Mouse (Mus musculus): Measurements from ENCODE around the gene Tnfaip8l2.
"Not testable (repeated sequence)": the region's sequence is repeated elsewhere in the genome, so short reads cannot be mapped to it uniquely, and the experiment has no call there.

Tnfaip8l2 gene

DNA sequence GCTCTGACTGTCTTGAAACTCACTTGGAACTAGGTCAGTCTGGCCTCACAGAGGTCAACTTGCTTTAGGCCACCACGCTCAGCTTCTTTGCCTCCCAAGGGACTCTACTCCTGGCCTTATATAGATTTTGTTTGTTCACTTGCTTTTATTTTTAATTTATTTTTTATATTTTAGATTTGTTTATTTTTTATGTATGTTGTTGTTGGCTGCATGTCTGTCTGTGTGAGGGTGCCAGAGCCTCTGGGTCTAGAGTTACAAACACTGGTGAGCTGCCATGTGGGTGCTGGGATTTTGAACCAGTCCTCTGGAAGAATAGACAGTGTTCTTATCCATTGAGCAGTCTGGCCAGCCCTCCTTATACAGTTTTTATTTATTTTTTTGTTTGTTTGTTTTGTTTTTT is 29.4 kb downstream of the Tnfaip8l2 start:
- no peak for DNase-seq (ENCODE audit: low spot score)

DNA sequence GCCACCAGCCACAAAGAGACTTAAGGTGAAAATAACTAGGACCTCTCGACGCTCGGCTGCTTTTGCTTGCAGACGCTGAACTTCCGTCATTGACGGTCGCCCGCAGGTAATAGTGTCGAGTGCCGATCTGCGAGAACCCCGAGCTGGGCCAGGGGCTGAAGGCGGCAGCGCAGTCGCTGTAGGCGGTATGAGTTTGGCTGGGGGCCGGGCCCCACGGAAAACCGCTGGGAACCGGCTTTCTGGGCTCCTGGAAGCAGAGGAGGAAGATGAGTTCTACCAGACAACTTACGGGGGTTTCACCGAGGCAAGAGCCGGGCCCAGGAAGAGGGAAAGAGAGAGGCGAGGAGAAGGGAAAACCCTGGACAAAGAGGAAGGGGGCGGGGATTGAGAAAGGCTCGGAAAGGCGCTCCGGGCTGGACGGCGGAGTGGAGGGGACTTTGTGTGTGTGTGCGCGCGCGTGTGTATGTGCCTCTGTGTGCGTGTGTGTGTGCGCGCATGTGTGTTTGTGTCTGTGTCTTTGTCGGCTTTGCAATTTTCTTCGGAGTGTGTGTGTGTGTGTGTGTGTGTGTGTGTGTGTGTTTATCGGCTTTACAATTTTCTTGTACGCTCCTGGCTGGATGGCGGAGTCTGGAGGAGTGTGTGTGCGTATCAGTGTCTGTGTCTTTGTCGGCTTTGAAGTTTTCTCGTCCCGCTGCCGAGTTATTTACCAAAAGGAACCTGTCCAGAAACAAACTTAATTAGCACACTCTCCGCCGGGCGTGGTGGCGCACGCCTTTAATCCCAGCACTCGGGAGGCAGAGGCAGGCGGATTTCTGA is 31.0 kb downstream of the Tnfaip8l2 start, which contains the start of gene Vps72:
TSS of gene Vps72 (plus strand) at position 112 of the 816 bp plus-strand sequence.
- peak; percentile 81 for DNase-seq (ENCODE audit: low spot score)

DNA sequence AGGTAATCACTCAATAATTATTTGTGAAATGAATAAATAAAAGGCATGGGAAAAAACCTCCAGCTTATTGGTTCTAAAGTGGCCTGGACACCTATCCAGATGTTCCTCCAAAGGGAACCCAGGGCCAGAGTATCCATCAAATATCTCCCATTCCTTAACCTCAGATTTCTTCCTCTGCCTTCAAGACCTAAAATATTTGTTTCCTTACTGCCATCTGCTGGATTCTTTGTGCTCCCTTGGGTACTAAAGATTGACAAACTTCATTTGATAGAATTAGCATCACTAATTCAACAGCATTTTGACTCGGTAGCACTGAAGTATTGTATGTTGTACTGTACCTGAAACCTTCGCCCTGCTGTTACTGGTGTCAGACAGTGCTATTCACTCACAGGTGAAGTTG is 34.3 kb downstream of the Tnfaip8l2 start:
- no peak for DNase-seq (ENCODE audit: low spot score)

DNA sequence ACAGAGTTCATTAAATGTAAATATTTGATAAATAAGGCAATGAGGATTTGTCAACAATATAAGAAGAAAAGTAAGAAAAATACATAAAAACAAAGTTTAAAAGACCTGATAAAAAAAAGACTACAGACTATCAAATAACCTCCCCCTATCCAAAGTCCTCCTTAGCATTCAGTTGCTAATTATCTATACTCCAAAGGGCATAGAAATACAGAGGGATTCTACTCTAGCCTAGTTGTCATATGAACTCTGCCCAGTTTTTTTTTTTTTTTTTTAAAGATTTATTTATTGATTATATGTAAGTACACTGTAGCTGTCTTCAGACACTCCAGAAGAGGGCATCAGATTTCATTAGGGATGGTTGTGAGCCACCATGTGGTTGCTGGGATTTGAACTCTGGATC is 34.9 kb downstream of the Tnfaip8l2 start:
- DNase-seq (ENCODE audit: low spot score) = not testable (repeated sequence)

DNA sequence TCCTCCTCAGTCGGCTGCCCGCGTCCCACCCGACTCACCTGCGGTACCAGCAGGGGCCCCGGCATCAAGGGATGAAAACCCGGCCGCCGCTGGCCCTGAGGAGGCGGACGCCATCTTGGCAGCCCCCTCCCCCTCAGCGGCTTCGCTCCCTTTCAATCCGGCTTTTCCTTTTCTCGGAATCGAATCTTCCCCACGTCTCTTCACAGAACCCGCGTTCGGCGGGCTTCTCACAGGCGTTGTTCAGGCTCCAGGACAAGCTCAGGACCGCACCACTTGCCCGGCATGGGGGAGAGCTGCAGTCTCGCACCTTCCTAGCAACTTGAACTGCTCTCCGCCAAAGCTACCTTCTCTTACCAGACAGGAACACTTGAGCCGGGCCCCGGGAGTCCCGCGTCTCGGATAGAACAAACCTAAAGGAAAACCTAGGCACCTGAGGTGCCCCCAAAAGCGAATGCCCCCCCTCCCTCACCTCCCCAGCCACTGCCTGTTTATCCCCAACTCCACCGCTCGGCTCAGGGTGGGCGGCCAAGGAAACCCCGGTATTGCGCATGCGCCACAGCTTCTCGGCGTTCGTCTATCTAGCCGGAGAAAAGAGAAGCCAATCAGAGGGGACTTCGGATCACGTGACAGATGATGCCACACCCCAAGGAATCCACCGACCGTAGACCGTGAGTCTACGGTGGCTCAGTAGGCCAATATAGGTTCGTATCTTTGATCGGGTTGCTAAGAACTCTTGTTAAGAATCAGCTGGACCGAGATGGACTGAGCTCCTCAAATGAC is 35.6 kb downstream of the Tnfaip8l2 start, which contains the start of gene Pip5k1a:
TSS of gene Pip5k1a (minus strand) at position 593 of the 780 bp plus-strand sequence.
- peak; percentile 94 for DNase-seq (ENCODE audit: low spot score)

DNA sequence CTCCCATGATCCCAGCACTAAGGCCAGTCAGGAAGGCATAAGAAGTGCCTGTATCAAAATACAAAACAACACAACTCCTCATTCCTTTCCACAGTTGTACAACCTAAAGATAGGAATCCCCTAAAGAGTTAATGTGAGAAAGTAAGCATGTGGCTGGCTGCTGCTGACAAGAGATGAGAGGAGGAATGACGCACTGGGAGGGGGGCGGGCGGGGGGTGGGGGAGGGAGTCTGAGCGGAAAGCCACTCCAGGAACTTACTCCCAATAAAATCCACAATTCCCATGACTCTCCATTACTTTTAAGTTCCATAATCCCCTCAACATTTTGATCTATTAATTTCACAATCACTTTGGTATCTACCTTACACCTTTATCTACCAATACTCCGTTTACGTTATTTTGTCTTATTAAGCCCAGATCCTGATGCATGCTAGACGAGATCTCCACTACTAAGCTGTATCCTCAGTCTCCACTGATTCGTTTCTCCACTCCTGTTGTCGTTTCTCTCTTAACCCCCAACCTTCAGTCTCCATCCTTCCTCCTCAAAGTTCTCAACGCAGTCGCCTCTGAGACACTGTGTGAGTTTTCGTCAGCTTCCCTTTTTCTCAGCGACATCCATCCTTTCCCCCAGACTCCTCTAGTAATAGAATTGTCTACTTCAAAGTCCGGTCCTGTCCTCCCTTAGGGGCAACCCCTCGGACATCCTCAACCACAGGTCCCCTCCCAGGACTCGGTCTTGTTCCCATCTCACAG is 36.4 kb downstream of the Tnfaip8l2 start:
- DNase-seq (ENCODE audit: low spot score) = no peak

DNA sequence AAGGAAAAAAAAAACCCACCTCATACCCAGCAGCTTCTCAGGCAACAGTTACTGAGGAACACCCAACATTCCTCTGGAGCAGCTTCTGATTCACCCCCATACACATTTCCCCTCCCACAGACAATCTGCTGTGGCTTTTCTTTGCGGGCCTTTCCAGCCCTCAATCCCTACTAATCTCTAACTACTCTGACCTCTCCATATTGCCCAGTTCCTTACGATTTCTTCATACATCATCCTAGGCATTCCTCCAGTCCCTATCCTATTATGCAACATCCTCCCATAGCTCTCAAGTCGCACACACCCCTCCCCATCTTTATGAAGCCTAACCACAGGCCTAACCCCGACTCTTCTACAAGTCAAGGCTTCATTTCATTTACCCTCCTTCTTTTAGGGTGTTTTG is 37.0 kb downstream of the Tnfaip8l2 start:
- DNase-seq (ENCODE audit: low spot score) = no peak

DNA sequence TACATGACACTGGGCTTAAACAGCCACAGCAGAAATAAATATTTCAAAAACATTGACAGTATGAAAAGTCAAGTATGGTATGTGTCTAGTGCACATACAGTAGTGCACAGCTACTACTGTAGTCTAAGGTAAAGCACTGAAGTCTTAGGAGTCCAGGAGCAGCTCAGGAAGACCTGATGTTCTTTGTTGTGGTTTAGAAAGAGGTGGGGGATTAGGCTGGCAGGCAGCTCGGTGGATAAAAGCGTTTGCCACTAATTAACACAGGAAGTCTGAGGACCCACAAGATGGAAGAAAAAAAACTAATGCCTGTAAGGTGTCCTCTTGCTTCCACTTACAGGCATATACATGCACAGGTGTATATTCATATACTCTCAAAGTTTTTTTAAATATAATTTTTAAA is 41.3 kb downstream of the Tnfaip8l2 start:
- DNase-seq (ENCODE audit: low spot score) = no peak

Measured in left cerebral cortex, adult 11 months (tissue).